Mouse (Mus musculus) stomach, postnatal 0 days (tissue): Measurements from ENCODE around the gene Prph.

Experiments
- CTCF ChIP-seq: IDR thresholded peaks from 2 replicates; pipeline ENCODE4 v1.5.1; 2016; ENCODE audit warnings: antibody characterized with exemption, low read depth, mild to moderate bottlenecking, moderate library complexity
- EP300 ChIP-seq: optimal IDR thresholded peaks from 2 replicates; pipeline ENCODE3; 2016; ENCODE audit warnings: antibody characterized with exemption

GRCm38 (mm10) chr15:99025414-99025813 is 29.6 kb upstream of the Prph start:
- TF ChIP-seq CTCF, result no peak
- TF ChIP-seq EP300, result no peak
